Mouse (Mus musculus): Measurements from ENCODE around the gene Tmprss7. TPM values are rescaled to one million over a fixed set of nuclear protein-coding genes. Genes with fewer than 3 reads are reported as not detected.

The Tmprss7 gene
- total and polyA plus RNA-seq, 2 experiments from 2014 or later = 0.69 to 1.3 TPM

- DNase-seq = peak; percentile 16
- Histone ChIP-seq H3K9me3 (ENCODE audit: low read length) (no peaks in the 10 kb centered on the region), H3K27me3 (ENCODE audit: insufficient read depth, low read length) (no peaks in the 10 kb centered on the region), H3K4me3 (ENCODE audit: low read depth, low read length) (no peak overlapping the region), H3K9ac (no peak overlapping the region), H3K27ac (ENCODE audit: low read depth, low read length) (no peak overlapping the region), H3K36me3 (ENCODE audit: insufficient read depth) (no peaks in the 10 kb centered on the region), H3K4me1 (ENCODE audit: insufficient read depth) (no peaks in the 10 kb centered on the region), H3K4me2 (ENCODE audit: low read depth) (no peak overlapping the region)
- TF ChIP-seq CTCF (IDR thresholded peaks at IDR 0.05; ENCODE audit: low read depth) = no peak
- peak; percentile 63; the same call in 1 of the 2 replicates for ATAC-seq
- 34% methylated on average over 2 of the region's 2 CpGs for WGBS
These were observed 80.2 kb downstream of the Tmprss7 start for GRCm38 (mm10) chr16:45613247-45613646.

GRCm38 (mm10) chr16:45610267-45610666 lies 83.2 kb downstream of the Tmprss7 start, which contains the start of gene Gcsam:
TSS of gene Gcsam (plus strand) at chr16:45610380.
- H3K9me3 ChIP-seq (ENCODE audit: low read length) = no peaks in the 10 kb centered on the region
- no peak for DNase-seq
- TF ChIP-seq CTCF (IDR thresholded peaks at IDR 0.05; ENCODE audit: low read depth) = no peak
- H3K36me3 ChIP-seq (ENCODE audit: insufficient read depth) = no peaks in the 10 kb centered on the region
- no peak within 1 kb of the TSS for H3K4me3 ChIP-seq (ENCODE audit: low read depth, low read length)
- H3K9ac ChIP-seq = no peak within 1 kb of the TSS
- no peaks in the 10 kb centered on the region for H3K27me3 ChIP-seq (ENCODE audit: insufficient read depth, low read length)
- no peak within 1 kb of the TSS for H3K27ac ChIP-seq (ENCODE audit: low read depth, low read length)
- H3K4me1 ChIP-seq (ENCODE audit: insufficient read depth) = no peaks in the 10 kb centered on the region
- ATAC-seq = no peak
- WGBS = 82% methylated on average over 4 of the region's 4 CpGs
- H3K4me2 ChIP-seq (ENCODE audit: low read depth) = no peak within 1 kb of the TSS

- no peak overlapping the region for H3K4me2 ChIP-seq (ENCODE audit: low read depth)
- ATAC-seq (no peak; the same call in 1 of the 2 replicates), DNase-seq (peak; percentile 27)
- WGBS = 81% methylated on average over 3 of the region's 3 CpGs
- no peaks in the 10 kb centered on the region for H3K4me1 ChIP-seq (ENCODE audit: insufficient read depth)
- no peak overlapping the region for H3K4me3 ChIP-seq (ENCODE audit: low read depth, low read length)
- H3K36me3 ChIP-seq (ENCODE audit: insufficient read depth) = no peaks in the 10 kb centered on the region
- H3K27ac ChIP-seq (ENCODE audit: low read depth, low read length) = no peak overlapping the region
- H3K9ac ChIP-seq = no peak overlapping the region
- no peaks in the 10 kb centered on the region for H3K9me3 ChIP-seq (ENCODE audit: low read length)
- peak; percentile 62 for TF ChIP-seq CTCF (IDR thresholded peaks at IDR 0.05; ENCODE audit: low read depth)
- no peaks in the 10 kb centered on the region for H3K27me3 ChIP-seq (ENCODE audit: insufficient read depth, low read length)
These were observed 84.2 kb downstream of the Tmprss7 start for GRCm38 (mm10) chr16:45609300-45609699.

GRCm38 (mm10) chr16:45608481-45608954 lies 84.9 kb downstream of the Tmprss7 start:
- Histone ChIP-seq H3K4me1 (ENCODE audit: insufficient read depth) (no peaks in the 10 kb centered on the region), H3K9me3 (ENCODE audit: low read length) (no peaks in the 10 kb centered on the region), H3K4me3 (ENCODE audit: low read depth, low read length) (no peak overlapping the region), H3K4me2 (ENCODE audit: low read depth) (no peak overlapping the region), H3K9ac (no peak overlapping the region), H3K27ac (ENCODE audit: low read depth, low read length) (no peak overlapping the region), H3K36me3 (ENCODE audit: insufficient read depth) (no peaks in the 10 kb centered on the region), H3K27me3 (ENCODE audit: insufficient read depth, low read length) (no peaks in the 10 kb centered on the region)
- peak; percentile 73 for ATAC-seq
- DNase-seq = peak; percentile 48
- 57% methylated on average over 4 of the region's 4 CpGs for WGBS
- TF ChIP-seq CTCF (IDR thresholded peaks at IDR 0.05; ENCODE audit: low read depth) = peak; percentile 94

Other genes starting within 250 kb of the Tmprss7 start
- not detected in 2 replicates for gene Gm609, start 200.7 kb downstream of the Tmprss7 start, total RNA-seq (2014; rRNA removed)
- gene Gm609, start 200.7 kb downstream of the Tmprss7 start, polyA plus RNA-seq (2015; fragmentation: Nextera tagmentation; extraction: Ambion mirVana) = not detected in 2 replicates
- gene Gm17783, start 161.6 kb downstream of the Tmprss7 start, total RNA-seq (2014; rRNA removed) = not detected in 2 replicates
- not detected in 2 replicates for gene Gm17783, start 161.6 kb downstream of the Tmprss7 start, polyA plus RNA-seq (2015; fragmentation: Nextera tagmentation; extraction: Ambion mirVana)
- not detected in 2 replicates for gene Slc9c1, start 158.3 kb downstream of the Tmprss7 start, total RNA-seq (2014; rRNA removed)
- not detected in 2 replicates for gene Slc9c1, start 158.3 kb downstream of the Tmprss7 start, polyA plus RNA-seq (2015; fragmentation: Nextera tagmentation; extraction: Ambion mirVana)
- not detected in 2 replicates for gene Gcsam, start 83.3 kb downstream of the Tmprss7 start, total RNA-seq (2014; rRNA removed)
- gene Gcsam, start 83.3 kb downstream of the Tmprss7 start, polyA plus RNA-seq (2015; fragmentation: Nextera tagmentation; extraction: Ambion mirVana) = not detected in 2 replicates
- gene BC016579, start 39.6 kb downstream of the Tmprss7 start, total RNA-seq (2014; rRNA removed) = 0.23 TPM in 1 of 2 replicates, not detected in the other
- not detected in 2 replicates for gene BC016579, start 39.6 kb downstream of the Tmprss7 start, polyA plus RNA-seq (2015; fragmentation: Nextera tagmentation; extraction: Ambion mirVana)
- gene Tagln3, start 30.9 kb upstream of the Tmprss7 start, total RNA-seq (2014; rRNA removed) = 225 and 289 TPM in 2 replicates
- gene Tagln3, start 30.9 kb upstream of the Tmprss7 start, polyA plus RNA-seq (2015; fragmentation: Nextera tagmentation; extraction: Ambion mirVana) = 328 and 399 TPM in 2 replicates
- gene Abhd10, start 49.3 kb upstream of the Tmprss7 start, total RNA-seq (2014; rRNA removed) = 22.9 and 27.4 TPM in 2 replicates
- 24.7 and 33.4 TPM in 2 replicates for gene Abhd10, start 49.3 kb upstream of the Tmprss7 start, polyA plus RNA-seq (2015; fragmentation: Nextera tagmentation; extraction: Ambion mirVana)

Measured in forebrain, postnatal 0 days (tissue).